1 mouse cellular context compared by ENCODE assay signal in genomic region chr3:107275996-107276395, GRCm38 (mm10).
TF ChIP-seq lines count a peak whose summit lies in the region.

No protein-coding gene starts in this region.

TF ChIP-seq in MEL, 35 proteins besides CTCF, POLR2A, EP300 and RAD21:
- TF ChIP-seq SIN3A (IDR thresholded peaks at IDR 0.05; ENCODE audit: low read length) (no peak), JUND (IDR thresholded peaks at IDR 0.05; ENCODE audit: low read depth, low read length) (no peak), ZC3H11A (IDR thresholded peaks at IDR 0.05; ENCODE audit: low read depth, low read length) (peak; percentile 10; the same call in 1 of the 2 replicates), SMC3 (IDR thresholded peaks at IDR 0.05; ENCODE audit: low read depth, low read length) (peak; percentile 49), ELF1 (IDR thresholded peaks at IDR 0.05; ENCODE audit: low read depth, low read length) (no peak)
